Mouse (Mus musculus): Measurements from ENCODE around the gene Itga6. TPM values are rescaled to one million over a fixed set of nuclear protein-coding genes. Genes with fewer than 3 reads are reported as not detected.
A peak's percentile ranks its signal among the peaks of the same experiment; 100 is the strongest.

The Itga6 gene
- polyA plus RNA-seq, 1 experiment from 2014 or later, result 78.2 TPM

DNA sequence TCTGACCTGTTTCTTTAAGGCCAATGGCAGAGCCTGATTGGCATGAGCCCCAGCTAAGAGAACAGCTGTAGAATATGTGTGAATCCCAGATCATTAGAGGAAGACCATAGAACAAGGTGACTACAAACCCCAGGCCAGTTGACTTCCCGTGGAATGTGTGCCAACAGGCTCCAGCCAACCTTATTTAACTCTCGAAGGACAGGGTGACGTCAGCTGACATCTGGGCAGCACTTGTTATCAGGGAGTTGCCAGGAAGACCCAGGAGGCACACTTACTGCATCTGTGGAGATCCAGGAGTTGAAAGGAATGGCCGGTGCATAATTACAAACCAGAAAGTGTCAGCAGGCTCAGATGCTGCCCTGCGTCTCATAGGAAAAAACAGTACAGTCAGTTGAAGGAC, 16.6 kb upstream of the Itga6 start:
- H3K4me1 ChIP-seq (ENCODE audit: insufficient read depth, low read depth, low read length), result no peaks in the 10 kb centered on the region
- H3K4me2 ChIP-seq (replicated peaks; ENCODE audit: low read depth, low read length), result no peak overlapping the region
- DNase-seq (ENCODE audit: low spot score) (peak; percentile 47), ATAC-seq (no peak)
- H3K36me3 ChIP-seq (ENCODE audit: insufficient read depth, low read length), result no peaks in the 10 kb centered on the region
- TF ChIP-seq EP300 (IDR thresholded peaks at IDR 0.05) (no peak), CTCF (IDR thresholded peaks at IDR 0.05) (no peak)
- H3K9ac ChIP-seq (replicated peaks; ENCODE audit: low read depth), result no peak overlapping the region
- H3K4me3 ChIP-seq (ENCODE audit: low read depth, low read length), result no peak overlapping the region
- no peaks in the 10 kb centered on the region for H3K27me3 ChIP-seq (replicated peaks; ENCODE audit: insufficient read depth, low read length)
- WGBS, result 39% methylated on average over 5 of the region's 5 CpGs
- H3K9me3 ChIP-seq (ENCODE audit: low read length), result no peaks in the 10 kb centered on the region
- no peak overlapping the region for H3K27ac ChIP-seq (ENCODE audit: low read length)

GRCm38 (mm10) chr2:71730623-71731612, 14.5 kb upstream of the Itga6 start:
- Histone ChIP-seq H3K4me1 (ENCODE audit: insufficient read depth, low read depth, low read length) (no peaks in the 10 kb centered on the region), H3K27ac (ENCODE audit: low read length) (no peak overlapping the region), H3K36me3 (ENCODE audit: insufficient read depth, low read length) (no peaks in the 10 kb centered on the region), H3K4me2 (replicated peaks; ENCODE audit: low read depth, low read length) (no peak overlapping the region), H3K9ac (replicated peaks; ENCODE audit: low read depth) (no peak overlapping the region), H3K27me3 (replicated peaks; ENCODE audit: insufficient read depth, low read length) (no peaks in the 10 kb centered on the region), H3K9me3 (ENCODE audit: low read length) (no peaks in the 10 kb centered on the region), H3K4me3 (ENCODE audit: low read depth, low read length) (no peak overlapping the region)
- 71% methylated on average over 20 of the region's 20 CpGs for WGBS
- DNase-seq (ENCODE audit: low spot score), result no peak
- TF ChIP-seq EP300 (IDR thresholded peaks at IDR 0.05), result no peak
- TF ChIP-seq CTCF (IDR thresholded peaks at IDR 0.05), result no peak
- no peak for ATAC-seq

GRCm38 (mm10) chr2:71734792-71735392, 10.5 kb upstream of the Itga6 start:
- no peaks in the 10 kb centered on the region for H3K9me3 ChIP-seq (ENCODE audit: low read length)
- no peak overlapping the region for H3K27ac ChIP-seq (ENCODE audit: low read length)
- WGBS, result 33% methylated on average over 9 of the region's 9 CpGs
- no peak for ATAC-seq
- DNase-seq (ENCODE audit: low spot score), result no peak
- peaks cover 9% of the 10 kb centered on the region; the same call in 1 of the 2 replicates for H3K4me1 ChIP-seq (ENCODE audit: insufficient read depth, low read depth, low read length)
- TF ChIP-seq EP300 (IDR thresholded peaks at IDR 0.05) (no peak), CTCF (IDR thresholded peaks at IDR 0.05) (no peak)
- H3K36me3 ChIP-seq (ENCODE audit: insufficient read depth, low read length), result no peaks in the 10 kb centered on the region
- H3K27me3 ChIP-seq (replicated peaks; ENCODE audit: insufficient read depth, low read length), result no peaks in the 10 kb centered on the region
- H3K9ac ChIP-seq (replicated peaks; ENCODE audit: low read depth), result no peak overlapping the region
- no peak overlapping the region for H3K4me3 ChIP-seq (ENCODE audit: low read depth, low read length)
- no peak overlapping the region for H3K4me2 ChIP-seq (replicated peaks; ENCODE audit: low read depth, low read length)

GRCm38 (mm10) chr2:71735541-71736159, 9.8 kb upstream of the Itga6 start:
- WGBS, result 84% methylated on average over 17 of the region's 17 CpGs
- no peak for ATAC-seq
- H3K4me1 ChIP-seq (ENCODE audit: insufficient read depth, low read depth, low read length), result peaks cover 10% of the 10 kb centered on the region; the same call in 1 of the 2 replicates

GRCm38 (mm10) chr2:71736213-71736612, 9.2 kb upstream of the Itga6 start:
- no peaks in the 10 kb centered on the region for H3K36me3 ChIP-seq (ENCODE audit: insufficient read depth, low read length)
- ATAC-seq (no peak), DNase-seq (ENCODE audit: low spot score) (no peak)
- H3K27me3 ChIP-seq (replicated peaks; ENCODE audit: insufficient read depth, low read length), result no peaks in the 10 kb centered on the region
- no peak overlapping the region for H3K9ac ChIP-seq (replicated peaks; ENCODE audit: low read depth)
- H3K4me1 ChIP-seq (ENCODE audit: insufficient read depth, low read depth, low read length), result peaks cover 10% of the 10 kb centered on the region; the same call in 1 of the 2 replicates
- no peaks in the 10 kb centered on the region for H3K9me3 ChIP-seq (ENCODE audit: low read length)
- H3K4me3 ChIP-seq (ENCODE audit: low read depth, low read length), result no peak overlapping the region
- 93% methylated on average over 2 of the region's 2 CpGs for WGBS
- H3K27ac ChIP-seq (ENCODE audit: low read length), result no peak overlapping the region
- H3K4me2 ChIP-seq (replicated peaks; ENCODE audit: low read depth, low read length), result no peak overlapping the region
- TF ChIP-seq CTCF (IDR thresholded peaks at IDR 0.05), result peak; percentile 36
- TF ChIP-seq EP300 (IDR thresholded peaks at IDR 0.05), result no peak

More at GRCm38 (mm10) chr2:71735541-71736159, 9.8 kb upstream of the Itga6 start:
- Histone ChIP-seq H3K36me3 (ENCODE audit: insufficient read depth, low read length) (no peaks in the 10 kb centered on the region), H3K27me3 (replicated peaks; ENCODE audit: insufficient read depth, low read length) (no peaks in the 10 kb centered on the region), H3K9me3 (ENCODE audit: low read length) (no peaks in the 10 kb centered on the region), H3K27ac (ENCODE audit: low read length) (no peak overlapping the region), H3K4me2 (replicated peaks; ENCODE audit: low read depth, low read length) (no peak overlapping the region), H3K9ac (replicated peaks; ENCODE audit: low read depth) (no peak overlapping the region), H3K4me3 (ENCODE audit: low read depth, low read length) (no peak overlapping the region)
- no peak for TF ChIP-seq CTCF (IDR thresholded peaks at IDR 0.05)
- TF ChIP-seq EP300 (IDR thresholded peaks at IDR 0.05), result no peak
- DNase-seq (ENCODE audit: low spot score), result no peak

Data from lung, postnatal 0 days (tissue).